Mouse (Mus musculus) C3H10T1/2 (cell line): ENCODE measurements around the gene Ccs. TPM values are rescaled to one million over a fixed set of nuclear protein-coding genes. Genes with fewer than 3 reads are reported as not detected.

Experiments
- polyA plus RNA-seq, 2 experiments: library from polyadenylated mRNA; unstranded; fragments of >200 nt; fragmentation: generic; extraction: Trizol; gene quantifications; one replicate each; pipeline ENCODE4 v1.2.1; 2012; ENCODE audit warnings: missing spikeins in 2 of 2

Gene Ccs
- polyA plus RNA-seq = 100 to 1,000 TPM in 1 of 2 experiments, 10 to 100 TPM in 1; 60.9 to 102 TPM

GRCm38 (mm10) chr19:4839149-4839548 lies at the start of gene Ccs, which contains the start of gene Ccdc87:
Ccs (minus strand) TSS chr19:4839332.
Ccdc87 (plus strand) TSS chr19:4839366.

GRCm38 (mm10) chr19:4878405-4879323 lies 39.5 kb upstream of the Ccs start, which contains the start of gene Zdhhc24:
Zdhhc24 (plus strand) TSS chr19:4878668.

GRCm38 (mm10) chr19:4877785-4878184 lies 38.7 kb upstream of the Ccs start, which contains the start of gene Actn3:
Actn3 (minus strand) TSS chr19:4877909.

GRCm38 (mm10) chr19:4854552-4855469 lies 15.7 kb upstream of the Ccs start, which contains the start of gene Ctsf:
Ctsf (plus strand) TSS chr19:4855130.

GRCm38 (mm10) chr19:4811063-4811908 lies 27.8 kb downstream of the Ccs start, which contains the start of the genes Gm21992 and Rbm14:
Gm21992 (minus strand) TSS chr19:4811612.
Rbm14 (minus strand) TSS chr19:4811634.

GRCm38 (mm10) chr19:4793831-4794422 lies 45.2 kb downstream of the Ccs start, which contains the start of gene Rbm4:
Rbm4 (minus strand) TSS chr19:4793901.

Other genes starting within 250 kb of the Ccs start
- gene Lrfn4, start 223.7 kb downstream of the Ccs start, polyA plus RNA-seq = 10 to 100 TPM; 35.2 to 47.0 TPM
- gene Rce1, start 213.7 kb downstream of the Ccs start, polyA plus RNA-seq = 10 to 100 TPM; 48.3 to 55.2 TPM
- gene Gm960, start 140.7 kb downstream of the Ccs start, polyA plus RNA-seq = 1 to 10 TPM in 1 of 2 experiments, under 1 TPM in 1; 0.51 to 2.9 TPM
- under 1 TPM; 0.05 to 0.13 TPM for gene Sptbn2, start 128.2 kb downstream of the Ccs start, polyA plus RNA-seq
- gene Rbm4b, start 82.8 kb downstream of the Ccs start, polyA plus RNA-seq = 10 to 100 TPM in 1 of 2 experiments, 1 to 10 TPM in 1; 3.3 to 22.9 TPM
- 10 to 100 TPM; 17.8 to 38.0 TPM for gene Rbm4, start 45.4 kb downstream of the Ccs start, polyA plus RNA-seq
- gene Gm21992, start 27.7 kb downstream of the Ccs start, polyA plus RNA-seq = 10 to 100 TPM; 23.3 to 28.1 TPM
- gene Rbm14, start 27.7 kb downstream of the Ccs start, polyA plus RNA-seq = 10 to 100 TPM; 48.9 to 59.1 TPM
- gene Ccdc87, start within 50 bp of the Ccs start, polyA plus RNA-seq = under 1 TPM; 0.02 to 0.20 TPM
- 1 to 10 TPM in 1 of 2 experiments, under 1 TPM in 1; 0.18 to 2.1 TPM for gene Ctsf, start 15.8 kb upstream of the Ccs start, polyA plus RNA-seq
- 1 to 10 TPM; 2.6 to 6.1 TPM for gene Actn3, start 38.6 kb upstream of the Ccs start, polyA plus RNA-seq
- 10 to 100 TPM in 1 of 2 experiments, 1 to 10 TPM in 1; 2.9 to 13.9 TPM for gene Zdhhc24, start 39.3 kb upstream of the Ccs start, polyA plus RNA-seq
- gene Bbs1, start 67.3 kb upstream of the Ccs start, polyA plus RNA-seq = 1 to 10 TPM; 1.3 to 5.5 TPM
- gene Dpp3, start 89.0 kb upstream of the Ccs start, polyA plus RNA-seq = 10 to 100 TPM; 78.5 to 79.8 TPM
- gene Peli3, start 103.8 kb upstream of the Ccs start, polyA plus RNA-seq = 1 to 10 TPM; 3.2 to 4.7 TPM
- 100 to 1,000 TPM in 1 of 2 experiments, 10 to 100 TPM in 1; 75.2 to 151 TPM for gene Mrpl11, start 122.8 kb upstream of the Ccs start, polyA plus RNA-seq
- under 1 TPM; 0.01 to 0.11 TPM for gene Npas4, start 151.0 kb upstream of the Ccs start, polyA plus RNA-seq
- 1 to 10 TPM; 1.3 to 1.5 TPM for gene Slc29a2, start 184.5 kb upstream of the Ccs start, polyA plus RNA-seq
- 10 to 100 TPM; 18.7 to 79.2 TPM for gene B4gat1, start 199.5 kb upstream of the Ccs start, polyA plus RNA-seq
- 1 to 10 TPM in 1 of 2 experiments, under 1 TPM in 1; 0.95 to 3.4 TPM for gene AC124502.3, start 199.6 kb upstream of the Ccs start, polyA plus RNA-seq
- 10 to 100 TPM; 43.2 to 81.1 TPM for gene Brms1, start 202.0 kb upstream of the Ccs start, polyA plus RNA-seq
- gene Rin1, start 211.1 kb upstream of the Ccs start, polyA plus RNA-seq = 10 to 100 TPM; 14.9 to 21.8 TPM
- 100 to 1,000 TPM; 106 to 492 TPM for gene Cd248, start 228.7 kb upstream of the Ccs start, polyA plus RNA-seq
- 1 to 10 TPM; 3.1 to 4.6 TPM for gene Tmem151a, start 246.2 kb upstream of the Ccs start, polyA plus RNA-seq
- gene Yif1a, start 249.2 kb upstream of the Ccs start, polyA plus RNA-seq = 100 to 1,000 TPM; 137 to 166 TPM